Mouse (Mus musculus): ENCODE measurements around the gene Cct3.
"Not testable (repeated sequence)": the region's sequence is repeated elsewhere in the genome, so short reads cannot be mapped to it uniquely, and the experiment has no call there.

The Cct3 gene

DNA sequence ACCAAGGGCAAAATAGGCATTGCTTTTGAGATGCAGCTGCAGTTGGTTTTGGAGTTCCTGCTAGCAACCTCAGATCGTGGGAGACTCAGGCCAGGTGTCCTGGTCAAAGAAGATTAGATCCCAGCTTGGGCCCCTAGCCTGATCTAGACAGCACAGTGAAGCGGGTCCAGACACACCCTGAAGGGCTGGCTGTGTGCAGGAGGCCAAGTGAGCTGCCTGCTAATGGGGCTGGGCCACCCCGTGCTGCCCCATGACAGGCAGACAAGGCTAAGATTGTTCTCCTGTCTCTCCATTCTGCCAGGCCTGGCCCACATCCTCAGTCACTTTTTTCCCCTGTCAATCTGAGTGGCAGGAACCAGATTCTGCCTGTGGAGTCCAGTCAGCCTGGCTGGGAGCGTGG lies 66.8 kb downstream of the Cct3 start:
- DNase-seq: no peak

DNA sequence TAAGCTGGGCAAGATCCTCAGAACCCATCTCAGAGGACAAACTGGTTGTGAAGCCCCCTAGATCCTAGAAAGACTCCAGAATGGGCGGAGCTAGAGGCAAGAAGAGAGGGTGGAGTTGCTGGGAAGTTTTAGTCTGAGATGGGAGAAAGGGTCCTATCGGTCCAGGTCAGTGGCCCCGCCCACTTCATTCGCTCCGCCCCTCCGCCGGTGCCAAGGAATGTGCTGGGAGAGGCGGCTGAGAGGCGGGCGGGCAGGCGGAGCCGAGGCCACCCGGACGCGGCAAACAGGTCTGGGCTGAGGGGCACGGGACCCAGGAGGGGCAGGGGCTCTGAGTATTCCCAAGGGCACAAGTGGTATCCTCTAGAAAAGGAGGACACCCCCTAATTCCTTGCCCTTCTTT lies 67.4 kb downstream of the Cct3 start, which contains the start of gene Paqr6:
Gene Paqr6 (plus strand): TSS at position 248 of the 400 bp plus-strand sequence.
- no peak for DNase-seq

DNA sequence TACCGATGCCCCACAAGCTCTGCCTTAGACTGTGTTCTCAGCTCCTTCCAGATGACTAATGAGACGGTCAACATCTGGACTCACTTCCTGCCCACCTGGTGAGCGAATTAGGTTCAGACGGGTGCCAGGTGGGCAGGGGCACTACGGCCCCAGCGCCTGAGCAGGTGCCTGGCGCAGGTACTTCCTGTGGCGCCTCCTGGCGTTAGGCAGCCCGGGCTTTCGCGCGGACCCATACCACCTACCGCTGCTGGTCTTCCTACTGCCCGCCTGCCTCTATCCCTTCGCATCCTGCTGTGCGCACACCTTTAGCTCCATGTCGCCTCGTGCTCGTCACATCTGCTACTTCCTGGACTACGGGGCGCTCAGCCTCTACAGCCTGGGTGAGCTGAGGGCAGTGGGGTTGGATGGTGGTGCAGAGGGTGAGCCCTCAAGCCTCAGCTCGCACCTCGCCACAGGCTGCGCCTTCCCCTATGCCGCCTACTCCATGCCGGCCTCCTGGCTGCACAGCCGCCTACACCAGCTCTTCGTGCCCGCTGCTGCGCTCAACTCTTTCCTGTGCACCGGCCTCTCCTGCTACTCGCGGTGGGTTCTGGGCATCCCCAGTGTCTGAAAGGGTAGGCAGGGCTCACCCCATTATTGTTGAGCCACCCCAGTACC lies 68.9 kb downstream of the Cct3 start:
- no peak for DNase-seq

DNA sequence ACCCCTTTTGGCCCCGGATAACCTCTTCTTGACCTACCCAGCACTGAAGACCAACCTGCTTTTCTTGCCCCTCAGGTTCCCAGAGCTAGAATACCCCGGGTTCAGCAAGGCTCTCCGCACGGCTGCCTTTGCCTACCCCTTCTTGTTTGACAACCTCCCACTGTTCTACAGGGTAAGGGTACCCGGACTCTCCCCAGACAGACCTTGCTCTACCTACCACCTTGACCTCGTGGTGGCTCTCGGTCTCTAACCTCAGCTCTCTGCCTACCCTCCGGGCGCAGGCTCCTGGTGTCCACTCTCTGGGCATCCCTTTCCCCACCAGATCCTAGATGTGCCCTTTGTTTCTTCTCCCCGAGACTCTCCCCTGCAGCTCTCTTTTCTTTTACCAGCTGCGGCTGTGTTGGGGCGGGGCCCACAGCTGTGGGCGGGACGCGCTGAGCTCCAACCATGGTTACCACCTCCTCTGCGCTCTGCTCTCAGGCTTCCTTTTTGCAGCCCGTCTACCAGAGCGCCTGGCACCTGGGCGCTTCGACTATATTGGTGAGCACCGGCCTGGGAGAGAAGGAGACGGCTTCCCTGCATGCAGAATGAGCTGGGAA lies 70.0 kb downstream of the Cct3 start:
- not testable (repeated sequence) for DNase-seq

DNA sequence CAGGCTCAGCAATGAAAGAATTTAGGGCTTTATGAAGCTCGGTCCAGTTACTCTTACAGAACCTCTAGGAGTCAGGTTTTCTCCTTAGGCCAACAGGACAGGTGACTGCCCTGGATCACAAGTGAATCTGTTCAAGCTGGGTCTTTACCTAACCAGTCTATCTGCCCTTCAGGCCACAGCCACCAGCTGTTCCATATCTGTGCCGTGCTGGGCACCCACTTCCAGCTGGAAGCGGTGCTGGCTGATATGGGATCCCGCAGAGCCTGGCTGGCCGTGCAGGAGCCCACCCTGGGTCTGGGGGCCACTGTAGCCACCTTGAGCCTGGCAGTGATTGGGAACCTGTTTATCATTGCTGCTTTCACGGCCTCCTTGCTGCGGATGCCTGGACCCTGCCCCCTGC lies 70.6 kb downstream of the Cct3 start:
- not testable (repeated sequence) for DNase-seq

DNA sequence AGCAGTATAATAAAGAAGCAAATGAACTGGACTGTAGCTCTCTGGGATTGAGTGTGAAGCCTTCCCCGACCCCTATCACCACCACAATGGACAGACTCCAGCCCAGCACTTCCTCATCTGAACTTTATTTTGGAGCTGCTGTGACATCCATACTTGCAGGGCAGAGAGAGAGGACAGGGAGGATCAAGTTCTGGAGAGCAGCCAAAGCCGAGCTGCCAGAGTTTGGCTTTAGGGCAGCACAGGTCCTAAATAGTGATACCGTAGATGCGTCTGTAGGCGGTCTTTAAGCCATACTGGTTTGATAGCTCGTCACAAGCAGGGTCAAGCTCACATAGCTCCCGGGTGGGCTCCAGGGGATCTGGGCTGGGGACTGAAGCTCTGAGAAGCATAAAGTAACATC lies 71.6 kb downstream of the Cct3 start:
- not testable (repeated sequence) for DNase-seq

Measured in cerebellum, adult 9-10 months (tissue).